Mouse (Mus musculus) CH12.LX (cell line): ENCODE data around the gene Krtap4-1.

Experiments
- CTCF ChIP-seq, 2 experiments: IDR thresholded peaks in 1 of 2; conservative IDR thresholded peaks in 1 of 2; 2 replicates each; pipeline ENCODE4 v1.5.1; 2011 to 2012; ENCODE audit warnings: low read depth in 2 of 2, low read length in 2 of 2, improper control_type of control experiment in 1 of 2, inconsistent platforms in 1 of 2, mild to moderate bottlenecking in 1 of 2, moderate library complexity in 1 of 2
- EP300 ChIP-seq: IDR thresholded peaks from 2 replicates; pipeline ENCODE4 v1.6.1; 2011; ENCODE audit warnings: low read length, improper control_type of control experiment
- KAT2A ChIP-seq: IDR thresholded peaks from 2 replicates; pipeline ENCODE4 v1.6.1; 2012; ENCODE audit warnings: low read length, improper control_type of control experiment, inconsistent platforms; ENCODE audit not compliant: insufficient replicate concordance
- POLR2A ChIP-seq: IDR thresholded peaks from 2 replicates; pipeline ENCODE4 v1.6.1; 2011; ENCODE audit warnings: low read depth, mild to moderate bottlenecking, improper control_type of control experiment, low read length
- USF1 ChIP-seq: IDR thresholded peaks from 2 replicates; pipeline ENCODE4 v1.6.1; 2014; ENCODE audit warnings: low read depth, mild to moderate bottlenecking, inconsistent platforms, low read length, improper control_type of control experiment
- ZC3H11A ChIP-seq: IDR thresholded peaks from 2 replicates; pipeline ENCODE4 v1.6.1; 2012; ENCODE audit warnings: low read depth, mild to moderate bottlenecking, inconsistent platforms, low read length, improper control_type of control experiment
- ZNF384 ChIP-seq: IDR thresholded peaks from 2 replicates; pipeline ENCODE4 v1.6.1; 2012; ENCODE audit warnings: low read depth, low read length, improper control_type of control experiment, inconsistent platforms

DNA sequence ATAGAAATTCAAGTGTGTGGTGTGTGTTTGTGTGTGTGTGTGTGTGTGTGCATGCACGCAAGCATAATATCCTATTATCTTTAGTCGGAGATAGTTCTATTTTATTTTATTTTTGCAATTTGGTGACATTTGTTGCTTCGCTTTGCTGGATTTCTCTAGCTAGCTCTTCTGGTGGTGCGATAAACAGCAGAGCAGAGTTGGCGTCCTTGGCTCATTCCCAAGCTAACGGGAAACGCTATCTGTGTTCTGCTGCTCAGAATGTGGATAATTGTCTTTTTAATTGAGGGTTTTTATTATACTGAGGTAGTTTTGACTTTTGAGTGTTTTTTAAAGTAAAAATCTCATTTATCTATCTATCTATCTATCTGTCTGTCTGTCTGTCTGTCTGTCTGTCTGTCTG lies 42.9 kb downstream of the Krtap4-1 start:
- TF ChIP-seq CTCF (conservative IDR thresholded peaks at IDR 0.05 in 1 of 2, IDR thresholded peaks at IDR 0.05 in 1 of 2; ENCODE audit: low read depth in 2 of 2, low read length in 2 of 2): no peak
- TF ChIP-seq EP300: no peak
- TF ChIP-seq POLR2A: no peak
- TF ChIP-seq ZNF384: no peak
- TF ChIP-seq KAT2A: no peak
- TF ChIP-seq USF1: no peak
- TF ChIP-seq ZC3H11A: no peak
